Mouse (Mus musculus) brain, embryonic 14.5 days (tissue): ENCODE measurements around the gene Ppfibp1. TPM values are rescaled to one million over a fixed set of nuclear protein-coding genes. Genes with fewer than 3 reads are reported as not detected.
A peak's percentile ranks its signal among the peaks of the same experiment; 100 is the strongest.

Source experiments
- DNase-seq: peaks from one replicate; pipeline ENCODE4 v3.0.0-alpha.2; 2011; ENCODE audit warnings: low read depth
- CTCF ChIP-seq: fragments of 200-500 bp; IDR thresholded peaks from 2 replicates; pipeline ENCODE4 v1.5.1; 2012; ENCODE audit warnings: inconsistent platforms, mild to moderate bottlenecking, moderate library complexity, borderline replicate concordance; ENCODE audit not compliant: insufficient read depth, insufficient read length; ENCODE audit errors: extremely low read depth
- POLR2A ChIP-seq: fragments of 200-500 bp; IDR thresholded peaks from 2 replicates; pipeline ENCODE4 v1.6.1; 2012; ENCODE audit warnings: mild to moderate bottlenecking, inconsistent platforms, borderline replicate concordance; ENCODE audit not compliant: poor library complexity, insufficient read depth, insufficient read length, severe bottlenecking; ENCODE audit errors: extremely low read depth
- polyA plus RNA-seq: library from polyadenylated mRNA; depleted of rRNA; stranded (reverse); fragments of >200 nt; gene quantifications from 2 replicates; pipeline ENCODE4 v1.2.3, GENCODE M21; 2012

The Ppfibp1 gene
- polyA plus RNA-seq, 1 experiment: 15.1 TPM

DNA sequence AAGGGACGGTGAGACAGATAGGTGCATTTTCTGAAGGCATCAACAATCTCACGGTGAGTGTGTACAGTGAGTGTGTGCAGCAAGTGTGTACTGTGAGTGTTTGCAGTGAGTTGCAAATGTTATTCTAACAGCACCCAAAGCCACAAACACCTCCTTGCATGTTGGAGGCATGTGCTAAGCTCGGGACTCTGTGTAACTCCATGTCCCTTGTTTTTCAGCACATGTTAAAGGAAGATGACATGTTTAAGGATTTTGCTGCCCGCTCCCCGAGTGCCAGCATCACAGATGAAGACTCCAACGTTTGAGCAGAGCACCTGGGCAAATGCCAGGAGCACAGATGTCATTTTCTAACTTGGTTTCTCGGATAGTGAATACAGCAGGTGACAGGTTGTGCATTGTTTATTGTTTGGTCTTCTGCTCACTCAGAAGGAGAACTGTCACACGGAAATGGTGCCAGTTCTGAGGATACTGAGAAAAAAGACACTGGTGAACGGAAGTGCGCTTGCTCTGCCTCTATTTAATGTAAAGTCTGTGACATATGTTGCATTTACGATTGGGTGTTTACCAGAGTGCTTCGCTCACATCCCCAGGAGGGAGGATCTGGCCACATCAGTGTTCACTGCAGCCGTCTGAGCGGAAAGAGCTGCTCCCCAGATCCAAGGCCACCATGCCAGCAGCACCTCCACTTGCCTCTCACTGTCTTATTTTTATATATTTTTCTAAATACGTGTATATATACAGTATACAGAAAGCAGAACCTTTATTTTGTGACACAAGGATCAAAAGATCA is 142.0 kb downstream of the Ppfibp1 start:
- DNase-seq: peak; percentile 67
- no peak for TF ChIP-seq POLR2A
- TF ChIP-seq CTCF: no peak

DNA sequence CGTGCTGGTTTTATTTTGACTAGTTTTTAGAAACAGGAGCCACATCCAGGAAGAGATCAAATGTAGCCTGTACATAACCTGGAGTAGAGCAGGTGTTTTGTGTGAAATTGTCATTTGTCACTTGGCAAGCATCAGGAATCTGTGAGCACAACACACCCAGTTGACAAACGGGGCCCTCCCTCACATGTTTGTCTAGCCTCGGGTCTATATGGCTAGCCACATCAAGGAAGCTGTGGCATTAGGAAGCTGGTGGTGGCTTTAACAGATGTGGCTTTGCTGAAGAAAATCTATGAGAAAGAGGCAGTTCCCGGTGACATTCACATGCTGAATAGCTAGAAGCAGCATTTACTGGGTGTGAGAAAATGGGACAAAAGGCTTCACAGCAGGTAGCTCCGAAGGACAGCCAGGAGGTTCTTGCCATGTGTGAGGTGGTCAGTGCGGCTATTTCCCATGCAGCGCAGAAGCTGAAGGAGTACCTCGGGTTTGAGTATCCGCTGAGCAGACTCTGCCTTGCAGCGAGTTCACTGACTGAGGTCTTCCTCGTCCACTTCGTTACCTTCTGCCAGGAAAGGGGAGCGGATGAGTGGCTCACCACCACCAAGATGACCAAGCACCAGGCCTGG is 144.1 kb downstream of the Ppfibp1 start, which contains the start of gene Rep15:
Rep15 (plus strand) TSS at position 282 of the 623 bp plus-strand sequence.
- TF ChIP-seq CTCF: no peak
- no peak for TF ChIP-seq POLR2A

DNA sequence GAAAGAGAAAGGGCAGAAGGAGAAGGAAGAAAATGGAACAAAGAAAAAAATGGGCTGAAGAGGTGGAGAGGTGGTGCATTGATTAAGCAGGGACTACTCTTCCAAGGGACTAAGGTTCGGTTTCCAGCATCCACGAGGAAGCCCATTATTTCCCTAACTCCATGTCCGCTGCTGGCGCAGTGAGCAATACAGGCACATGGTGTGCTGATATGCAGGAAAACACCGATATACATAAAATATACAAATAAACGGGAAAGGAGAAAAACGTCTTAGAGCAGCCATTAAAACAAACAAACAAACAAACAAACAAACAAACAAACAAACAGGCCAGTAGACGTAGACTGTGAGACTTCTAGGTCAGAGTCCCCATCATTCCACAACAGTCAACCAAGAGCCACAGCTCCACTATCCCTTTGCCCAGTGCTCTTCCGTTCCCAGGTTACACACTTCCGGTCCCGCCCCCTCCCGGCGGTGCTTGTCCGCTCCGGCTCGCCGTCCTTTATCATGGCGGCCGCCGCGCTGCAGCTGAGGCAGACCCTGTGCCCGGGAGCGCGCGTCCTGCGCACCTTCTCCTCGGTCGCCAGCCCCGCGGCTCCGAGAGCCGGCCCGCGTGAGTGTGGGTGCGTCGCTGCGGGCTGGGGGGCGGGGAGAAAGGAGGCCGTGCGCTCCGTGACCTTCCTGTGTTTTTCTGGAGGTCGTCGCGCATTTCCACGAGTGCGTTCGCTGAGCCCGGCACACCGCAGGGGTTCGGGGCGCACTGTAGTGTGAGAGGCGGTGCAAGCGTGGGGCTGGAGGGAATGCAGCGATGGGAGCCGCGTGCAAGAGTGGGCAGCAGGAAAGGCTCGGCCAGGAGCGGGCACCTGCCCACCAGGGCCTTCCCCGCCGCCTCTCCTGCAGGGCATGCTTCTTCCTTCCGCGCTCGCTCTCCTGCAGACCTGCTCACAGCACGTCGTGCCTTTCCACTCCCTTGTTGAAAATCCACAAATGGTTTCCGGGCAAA is 154.3 kb downstream of the Ppfibp1 start, which contains the start of gene Mrps35:
Mrps35 (plus strand) TSS at position 474 of the 1,000 bp plus-strand sequence.
- peak; percentile 94 for TF ChIP-seq POLR2A
- no peak for TF ChIP-seq CTCF
- DNase-seq: peak; percentile 96

More for the DNA sequence above, 144.1 kb downstream of the Ppfibp1 start, which contains the start of gene Rep15:
- peak; percentile 2 for DNase-seq

DNA sequence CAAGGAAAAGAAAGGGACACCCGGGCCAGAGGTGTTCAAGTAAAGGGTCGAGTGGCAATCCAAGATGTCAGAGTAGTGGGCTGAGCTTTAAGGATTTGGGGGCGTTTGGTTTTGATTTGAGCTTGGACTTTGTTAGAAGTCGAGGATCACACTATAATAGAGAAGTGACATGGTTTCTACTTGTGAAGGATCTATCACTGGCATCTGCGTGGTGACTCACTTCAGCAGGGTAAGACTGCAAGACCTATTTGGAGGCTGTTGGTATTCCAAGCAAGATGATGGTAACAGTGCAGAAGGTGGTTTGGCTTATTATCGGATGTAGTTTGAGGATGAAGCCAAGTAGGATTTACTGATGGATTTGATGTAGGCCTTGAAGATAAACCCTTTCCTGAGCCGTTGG is 155.3 kb downstream of the Ppfibp1 start:
- DNase-seq: peak; percentile 6

DNA sequence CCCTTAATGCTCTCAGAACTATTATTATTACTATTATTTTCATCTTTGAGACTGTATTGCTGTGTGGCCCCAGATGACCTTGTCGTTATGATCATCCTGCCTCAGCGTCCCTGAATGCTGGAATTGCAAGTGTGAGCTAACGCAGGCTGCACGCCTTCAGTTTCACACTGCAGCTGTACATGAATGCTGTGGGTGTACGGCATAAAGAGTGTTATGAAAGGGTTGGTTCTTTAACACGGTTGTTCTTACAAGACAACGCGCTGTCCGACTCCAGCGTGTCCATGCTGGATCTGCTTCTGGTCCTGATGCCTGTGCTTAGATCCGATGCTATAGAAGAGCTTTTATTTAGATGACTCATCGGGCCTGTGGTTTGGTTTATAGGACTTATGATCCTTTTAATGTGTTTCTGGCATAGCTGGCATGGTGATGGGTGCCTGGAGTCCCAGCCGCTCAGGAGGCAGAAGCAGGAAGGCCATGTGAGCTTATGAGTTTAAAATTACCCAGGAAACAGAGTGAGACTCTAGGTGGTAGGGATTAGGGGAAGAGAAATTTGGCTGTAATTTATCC is 161.0 kb downstream of the Ppfibp1 start:
- TF ChIP-seq CTCF (no peak), POLR2A (no peak)
- no peak for DNase-seq

More for the DNA sequence above, 155.3 kb downstream of the Ppfibp1 start:
- no peak for TF ChIP-seq POLR2A
- TF ChIP-seq CTCF: no peak

DNA sequence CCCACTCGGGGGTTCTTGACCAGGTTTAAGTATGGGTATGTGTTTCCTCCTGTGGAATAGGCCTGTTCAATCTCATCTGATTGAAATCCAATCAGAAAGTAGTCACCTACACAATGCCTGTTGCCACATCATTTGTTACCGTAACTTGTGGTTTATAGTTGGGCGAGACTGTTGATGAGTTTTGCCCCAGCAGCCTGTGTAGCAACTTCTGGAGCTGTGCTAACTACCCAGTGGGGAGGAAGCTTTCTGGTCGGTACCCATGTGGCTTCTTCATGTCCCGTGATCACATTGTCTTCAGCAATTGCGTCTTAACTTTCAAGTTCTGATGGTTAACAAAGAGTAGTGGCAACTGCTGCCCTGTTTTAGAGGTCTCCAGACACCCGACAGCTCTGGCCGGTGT is 163.4 kb downstream of the Ppfibp1 start:
- no peak for TF ChIP-seq CTCF
- no peak for TF ChIP-seq POLR2A
- DNase-seq: no peak

DNA sequence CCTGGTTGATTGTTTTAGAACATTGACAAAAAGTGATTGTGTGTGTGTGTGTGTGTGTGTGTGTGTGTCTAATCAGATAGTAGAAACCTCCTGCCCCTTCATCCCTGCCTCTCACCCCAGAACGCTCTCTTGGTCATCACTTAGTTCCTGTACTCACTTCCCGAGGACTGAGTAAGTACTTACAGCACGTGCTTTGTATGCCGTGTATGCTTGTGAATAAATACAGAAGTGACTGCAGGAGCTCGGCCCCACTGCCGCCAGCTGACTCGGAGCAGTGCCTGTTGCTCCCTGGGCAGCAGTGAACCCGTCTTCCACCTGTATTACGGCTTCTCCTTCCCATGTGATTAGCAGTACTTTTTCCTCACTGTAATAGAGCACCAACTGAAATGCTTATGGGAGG is 164.2 kb downstream of the Ppfibp1 start:
- TF ChIP-seq CTCF (no peak), POLR2A (no peak)
- no peak for DNase-seq

DNA sequence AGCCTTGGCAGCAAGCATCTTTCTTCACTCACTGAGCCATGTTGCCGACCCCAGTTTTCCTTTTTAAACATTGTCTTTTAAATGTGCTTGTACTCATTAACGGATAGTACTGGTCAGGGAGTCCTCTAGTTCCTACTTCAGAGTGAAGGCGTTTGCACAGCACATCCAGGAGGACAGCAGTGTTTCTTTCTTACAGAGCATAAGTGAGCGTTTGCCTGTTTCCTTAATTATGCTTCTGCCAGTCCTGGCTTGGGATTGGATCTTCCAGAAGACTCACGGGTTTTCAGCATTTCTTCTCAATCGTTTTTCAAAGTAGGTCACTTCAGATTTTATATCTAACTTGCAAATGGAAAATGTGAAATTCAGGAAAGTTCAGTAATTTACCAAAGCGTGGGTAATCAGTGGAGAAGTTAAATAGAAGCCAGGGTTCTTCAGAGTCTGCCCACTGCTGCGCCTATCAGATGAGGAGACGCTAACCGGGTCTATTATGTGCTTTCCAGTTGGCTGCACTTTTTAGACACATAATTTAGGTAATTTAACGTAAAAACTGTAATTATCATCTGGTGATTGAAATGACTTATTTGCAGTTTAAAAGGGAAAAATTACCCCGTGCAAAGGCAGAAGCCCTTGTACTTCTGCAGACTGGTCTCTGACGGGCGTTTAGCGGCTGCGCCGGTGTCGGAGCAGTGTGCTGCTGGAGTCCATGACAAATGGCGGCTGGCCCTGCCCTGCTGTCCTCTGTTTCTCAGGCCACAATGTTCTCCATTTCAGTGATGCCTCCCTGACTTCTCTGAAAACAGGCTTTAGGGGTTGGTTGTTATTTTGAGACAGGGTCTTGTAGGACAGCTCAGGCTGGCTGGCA is 165.7 kb downstream of the Ppfibp1 start:
- TF ChIP-seq POLR2A (no peak), CTCF (no peak)
- peak; percentile 78 for DNase-seq

DNA sequence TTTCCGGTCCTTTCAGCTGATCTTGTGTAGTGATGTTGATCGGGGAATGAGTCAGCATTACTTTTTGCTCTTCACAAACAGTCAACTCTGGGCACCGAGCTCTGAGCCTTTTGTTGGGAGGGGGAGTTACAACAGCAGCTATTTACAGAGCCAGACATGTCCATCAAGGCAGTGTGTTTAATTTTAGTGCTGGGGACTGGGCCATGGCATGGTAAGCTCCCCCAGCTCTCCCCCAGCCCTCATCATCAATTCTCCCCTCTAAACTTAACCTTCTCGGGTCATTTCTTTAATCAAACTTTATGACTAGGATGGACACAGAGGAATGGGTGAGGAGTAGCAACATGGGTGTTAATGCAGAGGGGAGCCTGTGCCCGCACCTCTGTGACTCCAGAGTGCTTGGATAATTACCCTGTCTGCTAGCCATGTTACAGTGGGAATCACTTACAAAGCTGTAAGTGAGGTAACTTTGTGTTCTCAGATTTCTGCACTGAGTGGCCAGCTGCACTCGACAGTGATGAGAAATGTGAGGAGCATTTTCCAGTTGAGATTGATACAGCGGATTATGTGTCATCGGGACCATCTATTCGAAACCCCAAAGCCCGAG is 167.2 kb downstream of the Ppfibp1 start:
- TF ChIP-seq POLR2A: no peak
- no peak for TF ChIP-seq CTCF
- no peak for DNase-seq
